Mouse (Mus musculus) midbrain, embryonic 16.5 days (tissue): ENCODE measurements around the gene Pwwp2a. TPM values are rescaled to one million over a fixed set of nuclear protein-coding genes. Genes with fewer than 3 reads are reported as not detected.

ENCODE experiments used
- ATAC-seq: fragments of 200-750 bp; cut with Nextera tagmentation; 2 replicates; pipeline ENCODE4 v1.8.0; 2017; ENCODE audit warnings: moderate TSS enrichment
- H3K27ac ChIP-seq: fragments of 300-500 bp; sonication (generic); 2 replicates; pipeline ENCODE4 v1.5.1; 2014; ENCODE audit warnings: mild to moderate bottlenecking, low read length, mixed read lengths
- H3K27me3 ChIP-seq: fragments of 300-500 bp; sonication (generic); 2 replicates; pipeline ENCODE4 v1.6.1; 2014; ENCODE audit warnings: low read depth, low read length, mixed read lengths; ENCODE audit not compliant: control insufficient read depth, insufficient read depth
- H3K36me3 ChIP-seq: fragments of 300-500 bp; sonication (generic); 2 replicates; pipeline ENCODE4 v1.6.1; 2014; ENCODE audit warnings: mild to moderate bottlenecking, low read length, moderate library complexity, mixed read lengths; ENCODE audit not compliant: control insufficient read depth, insufficient read depth
- H3K4me1 ChIP-seq: fragments of 300-500 bp; sonication (generic); 2 replicates; pipeline ENCODE4 v1.6.1; 2014; ENCODE audit warnings: mild to moderate bottlenecking, low read length, mixed read lengths; ENCODE audit not compliant: control insufficient read depth, insufficient read depth
- H3K4me2 ChIP-seq: fragments of 300-500 bp; sonication (generic); 2 replicates; pipeline ENCODE4 v1.6.1; 2014; ENCODE audit warnings: mild to moderate bottlenecking, low read length, mixed read lengths
- H3K4me3 ChIP-seq: fragments of 300-500 bp; sonication (generic); 2 replicates; pipeline ENCODE4 v1.5.1; 2014; ENCODE audit warnings: low read depth, mild to moderate bottlenecking, low read length, moderate library complexity, mixed read lengths
- H3K9ac ChIP-seq: fragments of 300-500 bp; sonication (generic); 2 replicates; pipeline ENCODE4 v1.6.1; 2014; ENCODE audit warnings: low read depth, low read length, mixed read lengths
- H3K9me3 ChIP-seq: fragments of 300-500 bp; sonication (generic); replicated peaks from 2 replicates; pipeline ENCODE4 v1.6.1; 2014; ENCODE audit warnings: mild to moderate bottlenecking, low read length, mixed read lengths; ENCODE audit not compliant: control insufficient read depth, poor library complexity, severe bottlenecking
- WGBS: fragments of 180-500 bp; shearing (Covaris S2); extraction: QIAGEN DNeasy Blood & Tissue Kit; methylation state at CpG from one replicate; pipeline ENCODE4 v1.1.7; 2014; 5-methylcytosine and 5-hydroxymethylcytosine counted together
- polyA plus RNA-seq: library from polyadenylated mRNA; unstranded; fragments of >200 nt; fragmentation: Nextera tagmentation; extraction: Ambion mirVana; gene quantifications from 2 replicates; pipeline ENCODE4 v1.2.1, GENCODE M21; 2015

The Pwwp2a gene
- polyA plus RNA-seq, 1 experiment from 2014 or later, result 24.5 TPM

- no peak overlapping the region for H3K9ac ChIP-seq
- H3K27ac ChIP-seq, result no peak overlapping the region
- no peak for ATAC-seq
- no peak overlapping the region for H3K4me3 ChIP-seq
- H3K27me3 ChIP-seq, result no peaks in the 10 kb centered on the region
- 92% methylated on average over 1 of the region's 1 CpGs for WGBS
- no peaks in the 10 kb centered on the region for H3K9me3 ChIP-seq
- no peaks in the 10 kb centered on the region for H3K4me1 ChIP-seq
- no peak overlapping the region for H3K4me2 ChIP-seq
- H3K36me3 ChIP-seq, result no peaks in the 10 kb centered on the region
Observed at GRCm38 (mm10) chr11:43754568-43754967, 72.8 kb downstream of the Pwwp2a start.

- no peak overlapping the region for H3K9ac ChIP-seq
- no peaks in the 10 kb centered on the region for H3K4me1 ChIP-seq
- no peaks in the 10 kb centered on the region for H3K27me3 ChIP-seq
- no peak overlapping the region for H3K4me2 ChIP-seq
- H3K36me3 ChIP-seq, result no peaks in the 10 kb centered on the region
- ATAC-seq, result no peak
- 68% methylated on average over 5 of the region's 5 CpGs for WGBS
- H3K27ac ChIP-seq, result no peak overlapping the region
- no peak overlapping the region for H3K4me3 ChIP-seq
- no peaks in the 10 kb centered on the region for H3K9me3 ChIP-seq
Observed at GRCm38 (mm10) chr11:43755411-43755810, 73.6 kb downstream of the Pwwp2a start.

GRCm38 (mm10) chr11:43758436-43758835, 76.6 kb downstream of the Pwwp2a start:
- no peak overlapping the region for H3K27ac ChIP-seq
- no peak overlapping the region for H3K9ac ChIP-seq
- H3K4me1 ChIP-seq, result no peaks in the 10 kb centered on the region
- 52% methylated on average over 2 of the region's 2 CpGs for WGBS
- no peaks in the 10 kb centered on the region for H3K27me3 ChIP-seq
- H3K4me3 ChIP-seq, result no peak overlapping the region
- ATAC-seq, result no peak
- no peaks in the 10 kb centered on the region for H3K9me3 ChIP-seq
- no peaks in the 10 kb centered on the region for H3K36me3 ChIP-seq
- H3K4me2 ChIP-seq, result no peak overlapping the region

GRCm38 (mm10) chr11:43766922-43767648, 85.3 kb downstream of the Pwwp2a start:
- ATAC-seq, result peak; percentile 97
- no peaks in the 10 kb centered on the region for H3K4me1 ChIP-seq
- WGBS, result 6% methylated on average over 37 of the region's 37 CpGs
- H3K4me3 ChIP-seq, result peak overlapping the region; percentile 47
- H3K9me3 ChIP-seq, result no peaks in the 10 kb centered on the region
- no peaks in the 10 kb centered on the region for H3K36me3 ChIP-seq
- H3K9ac ChIP-seq, result peak overlapping the region; percentile 57
- H3K27ac ChIP-seq, result no peak overlapping the region
- peak overlapping the region; percentile 58 for H3K4me2 ChIP-seq
- H3K27me3 ChIP-seq, result peaks cover 3% of the 10 kb centered on the region; the same call in 1 of the 2 replicates

GRCm38 (mm10) chr11:43767749-43768148, 86.0 kb downstream of the Pwwp2a start:
- ATAC-seq, result no peak; the same call in 1 of the 2 replicates
- Histone ChIP-seq H3K9ac (no peak overlapping the region), H3K4me3 (no peak overlapping the region), H3K4me2 (peak overlapping the region; percentile 58; the same call in 1 of the 2 replicates), H3K36me3 (no peaks in the 10 kb centered on the region), H3K9me3 (no peaks in the 10 kb centered on the region), H3K27me3 (peaks cover 3% of the 10 kb centered on the region; the same call in 1 of the 2 replicates), H3K4me1 (no peaks in the 10 kb centered on the region), H3K27ac (no peak overlapping the region)
- WGBS, result 72% methylated on average over 11 of the region's 11 CpGs

- ATAC-seq, result no peak
- Histone ChIP-seq H3K4me3 (no peak overlapping the region), H3K9ac (no peak overlapping the region), H3K4me1 (no peaks in the 10 kb centered on the region), H3K9me3 (no peaks in the 10 kb centered on the region), H3K27ac (no peak overlapping the region), H3K36me3 (no peaks in the 10 kb centered on the region), H3K4me2 (no peak overlapping the region), H3K27me3 (peaks cover 7% of the 10 kb centered on the region)
- 86% methylated on average over 4 of the region's 4 CpGs for WGBS
Observed at GRCm38 (mm10) chr11:43770110-43770509, 88.3 kb downstream of the Pwwp2a start.

Other genes with a start within 250 kb of the Pwwp2a start
- 62.6 and 65.3 TPM in 2 replicates for gene Slu7, start 248.3 kb upstream of the Pwwp2a start, polyA plus RNA-seq
- gene C1qtnf2, start 207.7 kb upstream of the Pwwp2a start, polyA plus RNA-seq, result 10.2 and 12.9 TPM in 2 replicates
- gene Ccnjl, start 153.2 kb upstream of the Pwwp2a start, polyA plus RNA-seq, result 7.4 and 10.4 TPM in 2 replicates
- gene 4933415A04Rik, start 95.0 kb upstream of the Pwwp2a start, polyA plus RNA-seq, result 3.0 and 3.2 TPM in 2 replicates
- gene Fabp6, start 80.5 kb upstream of the Pwwp2a start, polyA plus RNA-seq, result not detected in 2 replicates
- 72.0 and 79.3 TPM in 2 replicates for gene Ttc1, start 66.0 kb downstream of the Pwwp2a start, polyA plus RNA-seq
- 7.9 and 12.1 TPM in 2 replicates for gene Adra1b, start 219.2 kb downstream of the Pwwp2a start, polyA plus RNA-seq